Mouse (Mus musculus): ENCODE results near the gene Prn.

GRCm38 (mm10) chr2:131935390-131936105 lies 25.8 kb downstream of the Prn start:
- no peak for TF ChIP-seq CTCF (IDR thresholded peaks at IDR 0.05; ENCODE audit: control insufficient read depth, insufficient read depth, insufficient replicate concordance, low read depth, low read length)
- TF ChIP-seq POLR2A (IDR thresholded peaks at IDR 0.05; ENCODE audit: control insufficient read depth, low read depth, low read length): no peak
